18 mouse cellular contexts compared by ENCODE assay signal in genomic region chr6:53641633-53642605, GRCm38 (mm10).
DNase-seq lines count a peak whose midpoint lies in the region; ATAC-seq and TF ChIP-seq lines count a peak whose summit lies in the region.
"Had no signal": no experiment of that assay in that cellular context is flagged by ENCODE, and none has a peak within 500 bp of the region (broad histone marks: within the 10 kb centered on the region; RNA-seq: fewer than 3 reads in every experiment).

No protein-coding gene starts in this region.

- H3K9me3 ChIP-seq in hindbrain, postnatal 0 days (ENCODE audit: low read length) = no peaks in the 10 kb centered on the region
- H3K9me3 ChIP-seq in hindbrain, embryonic 10.5 days = no peaks in the 10 kb centered on the region
- H3K9me3 ChIP-seq in forebrain, embryonic 10.5 days = no peaks in the 10 kb centered on the region
- no peaks in the 10 kb centered on the region for H3K9me3 ChIP-seq in forebrain, postnatal 0 days (ENCODE audit: low read length)
- H3K9me3 ChIP-seq: lung, embryonic 15.5 days; midbrain, embryonic 13.5 days had no signal

- no peak for DNase-seq in hindbrain, postnatal 0 days (ENCODE audit: low spot score)
- no peak for DNase-seq in hindbrain, embryonic 10.5 days (ENCODE audit: low spot score)
- DNase-seq in retina, postnatal 1 day = peak; percentile 36
- DNase-seq in retina, embryonic 14.5 days (ENCODE audit: low spot score) = no peak
- no peak for DNase-seq in forebrain, embryonic 10.5 days (ENCODE audit: extremely low spot score, low spot score)
- peak; percentile 63 for DNase-seq in forebrain, postnatal 0 days
- DNase-seq in gastrocnemius, adult 18-20 months (ENCODE audit: low spot score) = no peak
- DNase-seq in thymus, postnatal 36 days = no peak
- DNase-seq: adrenal gland, adult 8-10 months; heart, adult 18-20 months; heart, postnatal 4 days; kidney, adult 8-10 months; kidney, postnatal 14 days; lung, postnatal 4 days; thymus, postnatal 4 days had no signal

- H3K36me3 ChIP-seq in hindbrain, postnatal 0 days (ENCODE audit: insufficient read depth, low read length) = no peaks in the 10 kb centered on the region
- H3K36me3 ChIP-seq in hindbrain, embryonic 10.5 days = no peaks in the 10 kb centered on the region
- H3K36me3 ChIP-seq in forebrain, embryonic 10.5 days (replicated peaks) = no peaks in the 10 kb centered on the region
- H3K36me3 ChIP-seq in forebrain, postnatal 0 days (ENCODE audit: insufficient read depth) = no peaks in the 10 kb centered on the region
- H3K36me3 ChIP-seq: lung, embryonic 15.5 days; midbrain, embryonic 13.5 days had no signal

- no peak for ATAC-seq in hindbrain, postnatal 0 days
- ATAC-seq in forebrain, postnatal 0 days = peak; percentile 47; the same call in 1 of the 2 replicates
- ATAC-seq: midbrain, embryonic 13.5 days had no signal

- H3K4me2 ChIP-seq in hindbrain, postnatal 0 days (ENCODE audit: low read depth, low read length) = peak overlapping the region; percentile 33
- peak overlapping the region; percentile 44 for H3K4me2 ChIP-seq in forebrain, postnatal 0 days (ENCODE audit: low read depth)
- H3K4me2 ChIP-seq: lung, embryonic 15.5 days; midbrain, embryonic 13.5 days had no signal

- 64% methylated on average over 30 of the region's 30 CpGs for WGBS in hindbrain, postnatal 0 days
- 85% methylated on average over 30 of the region's 30 CpGs for WGBS in hindbrain, embryonic 10.5 days
- 87% methylated on average over 30 of the region's 30 CpGs for WGBS in forebrain, embryonic 10.5 days
- 34% methylated on average over 30 of the region's 30 CpGs for WGBS in forebrain, postnatal 0 days

- no peaks in the 10 kb centered on the region for H3K4me1 ChIP-seq in hindbrain, postnatal 0 days (ENCODE audit: insufficient read depth, low read length)
- H3K4me1 ChIP-seq in hindbrain, embryonic 10.5 days (replicated peaks) = peaks cover 16% of the 10 kb centered on the region
- H3K4me1 ChIP-seq in forebrain, embryonic 10.5 days = peaks cover 40% of the 10 kb centered on the region
- peaks cover 10% of the 10 kb centered on the region; the same call in 1 of the 2 replicates for H3K4me1 ChIP-seq in forebrain, postnatal 0 days (ENCODE audit: insufficient read depth)

- H3K27me3 ChIP-seq in hindbrain, postnatal 0 days (ENCODE audit: insufficient read depth, low read length) = no peaks in the 10 kb centered on the region
- H3K27me3 ChIP-seq in hindbrain, embryonic 10.5 days (ENCODE audit: insufficient read depth, poor library complexity, severe bottlenecking) = no peaks in the 10 kb centered on the region
- H3K27me3 ChIP-seq in forebrain, embryonic 10.5 days (ENCODE audit: poor library complexity, severe bottlenecking) = no peaks in the 10 kb centered on the region
- H3K27me3 ChIP-seq in forebrain, postnatal 0 days (ENCODE audit: insufficient read depth, low read length) = no peaks in the 10 kb centered on the region
- H3K27me3 ChIP-seq: lung, embryonic 15.5 days; midbrain, embryonic 13.5 days had no signal

- no peak overlapping the region for H3K9ac ChIP-seq in hindbrain, postnatal 0 days (replicated peaks; ENCODE audit: low read length)
- H3K9ac ChIP-seq in forebrain, postnatal 0 days = peak overlapping the region; percentile 14; the same call in 1 of the 2 replicates
- H3K9ac ChIP-seq: liver, embryonic 14.5 days; lung, embryonic 15.5 days; midbrain, embryonic 13.5 days had no signal

- TF ChIP-seq CTCF in hindbrain, postnatal 0 days (IDR thresholded peaks at IDR 0.05; ENCODE audit: low read depth) = no peak
- TF ChIP-seq CTCF in forebrain, postnatal 0 days (IDR thresholded peaks at IDR 0.05; ENCODE audit: low read depth) = no peak

- no peak overlapping the region for H3K27ac ChIP-seq in hindbrain, postnatal 0 days
- H3K27ac ChIP-seq in hindbrain, embryonic 10.5 days = no peak overlapping the region; the same call in 1 of the 2 replicates
- H3K27ac ChIP-seq in forebrain, embryonic 10.5 days = peak overlapping the region; percentile 26; the same call in 1 of the 2 replicates
- no peak overlapping the region for H3K27ac ChIP-seq in forebrain, postnatal 0 days (ENCODE audit: low read depth, low read length)
- H3K27ac ChIP-seq: liver, embryonic 14.5 days; lung, embryonic 15.5 days; midbrain, embryonic 13.5 days had no signal

- H3K4me3 ChIP-seq in hindbrain, postnatal 0 days (ENCODE audit: low read length) = no peak overlapping the region
- no peak overlapping the region for H3K4me3 ChIP-seq in hindbrain, embryonic 10.5 days
- H3K4me3 ChIP-seq in forebrain, embryonic 10.5 days = no peak overlapping the region
- peak overlapping the region; percentile 25 for H3K4me3 ChIP-seq in forebrain, postnatal 0 days (ENCODE audit: low read depth, low read length)
- H3K4me3 ChIP-seq: lung, embryonic 15.5 days; midbrain, embryonic 13.5 days had no signal

Comparison
In these comparisons a context has a peak if more than half of its experiments do, and no peak if none do; other contexts are left out.
1. DNase-seq: peak in retina, postnatal 1 day (single experiment) and forebrain, postnatal 0 days (single experiment); none in hindbrain, postnatal 0 days (single experiment), hindbrain, embryonic 10.5 days (single experiment), retina, embryonic 14.5 days (single experiment), forebrain, embryonic 10.5 days (single experiment), gastrocnemius, adult 18-20 months (single experiment) and thymus, postnatal 36 days (0 of 2).